Comparison of ENCODE assay signal across 8 mouse cellular contexts in the genomic region with DNA sequence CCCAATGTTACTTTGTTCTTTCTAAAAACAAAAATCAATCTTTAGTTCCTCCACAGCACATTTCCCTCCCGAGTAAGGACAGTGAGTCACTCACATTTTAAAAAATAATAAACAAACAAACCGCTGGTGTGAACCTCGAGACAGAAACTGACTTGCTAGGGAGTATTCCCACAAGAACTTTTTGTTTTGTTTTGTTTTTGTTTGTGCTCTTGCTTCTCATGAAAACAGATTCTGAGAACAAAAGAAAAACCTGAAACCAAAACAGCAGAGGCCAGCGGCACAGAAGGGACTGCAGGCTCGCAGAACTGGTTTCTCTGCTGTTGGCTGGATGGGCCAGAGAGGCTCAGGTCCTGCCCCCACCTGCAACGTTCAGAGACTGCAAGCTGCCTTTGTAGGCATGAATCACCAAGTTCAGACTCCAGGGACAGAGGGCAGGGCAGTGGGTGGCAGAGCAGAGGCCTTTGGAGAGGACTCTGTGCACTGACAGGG.
A peak's percentile ranks its signal among the peaks of the same experiment; 100 is the strongest.
DNase-seq lines count a peak whose midpoint lies in the region; ATAC-seq lines count a peak whose summit lies in the region.

No protein-coding gene starts in this region.

- no peak for ATAC-seq in limb, embryonic 11.5 days (ENCODE audit: insufficient number of reproducible peaks, low FRiP score, low TSS enrichment, low read depth)
- ATAC-seq in neural tube, embryonic 15.5 days (ENCODE audit: low FRiP score): no peak

- peak overlapping the region; percentile 46 for H3K27ac ChIP-seq in brown adipose tissue, adult 24 weeks (replicated peaks; ENCODE audit: low read depth, low read length)
- peak overlapping the region; percentile 83 for H3K27ac ChIP-seq in hindbrain, embryonic 10.5 days
- H3K27ac ChIP-seq in limb, embryonic 11.5 days (replicated peaks; ENCODE audit: low read depth, low read length): no peak overlapping the region
- peak overlapping the region; percentile 54 for H3K27ac ChIP-seq in neural tube, embryonic 15.5 days (replicated peaks)

- DNase-seq in NIH3T3 (ENCODE audit: low read depth): peak; percentile 62
- DNase-seq in hindbrain, embryonic 10.5 days (ENCODE audit: low spot score): peak; percentile 41
- DNase-seq in limb, embryonic 11.5 days (ENCODE audit: low spot score): peak; percentile 41
- DNase-seq in cerebellum, postnatal 14 days: no peak
- DNase-seq in frontal cortex, adult 2 months (ENCODE audit: extremely low spot score in 1 of 2, low spot score in 1 of 2): no peak
- no peak for DNase-seq in layer of hippocampus, postnatal 10 days (ENCODE audit: low spot score in 2 of 2)

- H3K4me1 ChIP-seq in brown adipose tissue, adult 24 weeks (ENCODE audit: control insufficient read depth, insufficient read depth, insufficient read length, low read length): peaks cover 12% of the 10 kb centered on the region
- H3K4me1 ChIP-seq in hindbrain, embryonic 10.5 days (replicated peaks): peaks cover 60% of the 10 kb centered on the region
- peaks cover 13% of the 10 kb centered on the region; the same call in 1 of the 2 replicates for H3K4me1 ChIP-seq in limb, embryonic 11.5 days (ENCODE audit: control insufficient read depth, insufficient read depth, low read length)
- H3K4me1 ChIP-seq in neural tube, embryonic 15.5 days: peaks cover 23% of the 10 kb centered on the region

- H3K4me2 ChIP-seq in limb, embryonic 11.5 days (ENCODE audit: low read depth, severe bottlenecking): no peak overlapping the region
- H3K4me2 ChIP-seq in neural tube, embryonic 15.5 days: no peak overlapping the region

- H3K36me3 ChIP-seq in hindbrain, embryonic 10.5 days: peaks cover 27% of the 10 kb centered on the region
- H3K36me3 ChIP-seq in limb, embryonic 11.5 days (ENCODE audit: control insufficient read depth, insufficient read depth, low read length): peaks cover 2% of the 10 kb centered on the region; the same call in 1 of the 2 replicates
- H3K36me3 ChIP-seq in neural tube, embryonic 15.5 days: 0 out of 2 replicates have a peak, but pooled peaks cover 3% of the 10 kb centered on the region

- no peaks in the 10 kb centered on the region for H3K9me3 ChIP-seq in hindbrain, embryonic 10.5 days
- H3K9me3 ChIP-seq in limb, embryonic 11.5 days (ENCODE audit: control insufficient read depth, low read length): no peaks in the 10 kb centered on the region
- H3K9me3 ChIP-seq in neural tube, embryonic 15.5 days (replicated peaks): no peaks in the 10 kb centered on the region

- WGBS in hindbrain, embryonic 10.5 days: 18% methylated on average over 6 of the region's 6 CpGs
- 30% methylated on average over 6 of the region's 6 CpGs for WGBS in limb, embryonic 11.5 days
- WGBS in neural tube, embryonic 15.5 days: 34% methylated on average over 6 of the region's 6 CpGs

- H3K4me3 ChIP-seq in brown adipose tissue, adult 24 weeks (ENCODE audit: insufficient read depth, low read depth, low read length): no peak overlapping the region
- H3K4me3 ChIP-seq in hindbrain, embryonic 10.5 days: no peak overlapping the region
- H3K4me3 ChIP-seq in limb, embryonic 11.5 days (ENCODE audit: low read depth, low read length): no peak overlapping the region
- H3K4me3 ChIP-seq in neural tube, embryonic 15.5 days (replicated peaks): no peak overlapping the region

- no peak overlapping the region; the same call in 1 of the 2 replicates for H3K9ac ChIP-seq in limb, embryonic 11.5 days (ENCODE audit: low read length)
- H3K9ac ChIP-seq in neural tube, embryonic 15.5 days (replicated peaks): no peak overlapping the region

- H3K27me3 ChIP-seq in hindbrain, embryonic 10.5 days (ENCODE audit: insufficient read depth, poor library complexity, severe bottlenecking): no peaks in the 10 kb centered on the region
- no peaks in the 10 kb centered on the region for H3K27me3 ChIP-seq in limb, embryonic 11.5 days (ENCODE audit: control insufficient read depth, insufficient read depth, low read length)
- H3K27me3 ChIP-seq in neural tube, embryonic 15.5 days (replicated peaks): peaks cover 10% of the 10 kb centered on the region

Comparison
In these comparisons a context has a peak if more than half of its experiments do, and no peak if none do; other contexts are left out.
1. DNase-seq: peak in NIH3T3 (single experiment), hindbrain, embryonic 10.5 days (single experiment) and limb, embryonic 11.5 days (single experiment); none in cerebellum, postnatal 14 days (0 of 2), frontal cortex, adult 2 months (0 of 2) and layer of hippocampus, postnatal 10 days (0 of 2).